Mouse (Mus musculus) embryo, embryonic 9.5 days (tissue): ENCODE results near the gene Kirrel3.

ENCODE experiments used
- DNase-seq: peaks from one replicate; pipeline ENCODE4 v3.0.0-alpha.2; 2017; ENCODE audit errors: extremely low spot score

The Kirrel3 gene

DNA sequence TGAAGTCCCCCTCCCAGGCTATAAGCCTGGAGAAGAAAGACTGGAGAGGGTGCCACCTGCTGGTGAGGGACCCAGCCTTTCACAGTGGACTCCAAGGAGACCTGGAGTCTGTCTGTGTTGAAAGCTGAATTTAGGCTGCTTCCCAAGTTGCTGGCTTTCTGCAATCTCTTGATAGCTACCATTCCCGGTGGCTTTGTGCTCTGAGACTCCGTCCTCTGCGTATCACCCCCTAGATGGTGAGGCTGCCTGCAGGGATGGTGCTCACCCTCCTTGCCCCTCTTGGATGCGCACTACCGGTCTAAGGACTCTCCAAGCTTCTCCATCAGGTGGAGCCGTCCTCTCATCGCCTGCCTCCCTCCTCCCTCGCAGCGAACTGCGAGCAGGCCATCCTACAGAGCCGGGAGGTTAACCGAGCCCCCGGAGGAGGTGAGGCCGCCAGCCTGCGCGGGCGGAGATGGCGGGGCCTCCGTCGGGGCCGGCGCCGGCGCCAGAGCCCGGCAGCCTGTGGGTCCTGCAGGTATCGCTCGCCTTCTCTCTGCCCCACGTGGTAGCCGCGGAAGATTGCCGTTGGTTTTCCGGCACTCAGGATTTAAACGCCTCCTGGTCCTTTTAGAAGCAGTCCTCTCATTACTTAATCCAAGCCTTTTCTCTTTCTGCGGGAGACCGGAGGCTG, at the start of gene Kirrel3:
Kirrel3 (plus strand) TSS at position 136 of the 673 bp plus-strand sequence.
- peak; percentile 79 for DNase-seq

DNA sequence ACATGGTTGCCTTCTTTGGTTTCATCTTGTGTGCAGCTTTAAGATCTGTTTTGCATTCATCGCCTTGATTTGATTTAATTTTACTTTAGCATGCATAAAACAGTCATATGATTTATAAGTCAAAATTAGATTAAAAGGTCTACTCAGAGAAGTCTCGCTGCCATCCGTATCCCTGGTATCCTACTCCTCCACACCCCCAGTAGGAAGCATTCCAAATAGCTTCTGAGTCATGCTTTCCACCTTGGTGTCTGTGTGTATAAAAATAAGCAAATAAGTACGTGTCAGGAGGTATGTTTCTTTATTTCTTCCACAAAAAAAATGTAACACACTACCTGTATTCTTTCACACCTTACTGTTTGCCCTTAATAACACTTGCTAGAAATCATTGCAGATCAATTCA, 45.0 kb upstream of the Kirrel3 start:
- no peak for DNase-seq

DNA sequence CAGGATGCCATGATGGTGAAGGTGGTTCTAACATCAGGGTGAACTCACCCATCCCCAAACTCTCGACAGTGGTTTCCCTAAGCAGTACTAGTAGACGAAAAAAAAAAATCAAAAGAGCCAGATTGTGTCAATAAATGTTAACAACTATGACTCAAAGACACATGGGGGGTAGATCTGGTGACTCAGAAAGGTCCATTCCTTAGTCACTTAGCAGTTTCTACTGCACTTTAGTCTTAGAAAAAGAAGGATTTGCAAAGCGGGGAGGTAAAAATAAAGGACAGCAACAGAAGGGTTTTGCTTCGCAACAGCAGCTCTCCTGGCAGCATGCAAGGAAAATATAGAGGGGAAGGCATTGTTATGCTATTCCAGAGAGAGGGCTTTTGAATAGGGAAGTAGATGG, 41.7 kb upstream of the Kirrel3 start:
- no peak for DNase-seq

DNA sequence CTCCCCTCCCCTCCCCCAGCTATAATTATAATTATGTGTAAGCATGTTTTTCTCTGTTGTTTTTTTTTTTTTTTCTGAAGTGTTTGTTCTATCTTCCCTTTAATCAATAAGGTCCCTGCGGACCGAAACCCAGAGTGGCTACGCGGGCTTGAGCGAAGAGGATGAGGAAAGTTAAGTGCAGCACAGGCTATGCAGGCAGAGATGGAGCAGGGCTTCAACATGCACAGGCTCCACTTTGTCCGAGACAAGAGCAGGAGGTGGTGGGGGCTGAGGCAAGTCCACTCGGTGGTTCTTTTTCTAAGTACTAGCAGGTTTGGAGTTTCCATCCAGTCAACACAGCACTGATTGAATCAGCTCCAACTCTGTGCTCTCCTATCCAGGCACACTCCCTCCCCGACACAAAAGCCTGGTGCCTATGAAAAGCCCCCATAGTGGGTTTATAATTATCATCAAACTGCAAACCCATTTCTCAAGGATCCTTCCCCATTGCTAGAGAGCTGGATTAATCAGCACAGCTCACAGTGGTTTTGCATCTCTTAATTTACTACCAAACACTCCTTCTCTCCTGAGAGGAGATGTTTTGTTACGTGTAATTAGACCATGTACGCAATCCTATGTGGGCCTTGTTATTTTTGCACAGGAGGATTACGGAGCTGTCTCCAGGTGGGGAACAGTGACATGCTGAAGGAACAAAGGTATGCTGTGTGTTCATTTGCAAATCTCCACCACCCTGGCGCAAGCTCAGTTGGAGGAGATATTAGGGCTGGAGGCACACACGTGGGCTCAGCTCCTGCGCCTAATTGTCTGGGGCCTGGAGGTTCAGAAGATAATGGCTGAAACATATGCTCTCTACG, 39.0 kb upstream of the Kirrel3 start:
- no peak for DNase-seq

DNA sequence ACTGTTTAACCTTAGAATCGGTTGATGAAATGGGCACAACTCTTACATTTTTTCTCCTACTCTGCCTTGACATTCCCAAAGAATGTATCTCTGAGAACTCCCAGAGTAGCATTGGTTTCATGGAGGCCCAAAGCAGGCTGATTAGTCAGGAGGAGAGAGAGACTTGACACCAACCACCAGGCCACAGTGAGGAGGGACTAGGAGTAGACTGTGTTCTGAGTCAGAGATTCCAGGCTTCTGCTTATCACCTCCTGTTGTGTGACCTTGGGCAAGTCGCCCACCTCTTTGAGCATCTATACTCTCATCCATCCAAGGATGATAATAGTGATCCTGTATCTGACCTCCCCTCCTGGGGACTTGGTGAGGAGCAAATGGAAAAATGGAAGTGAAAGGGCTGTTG, 38.0 kb upstream of the Kirrel3 start:
- DNase-seq = no peak

DNA sequence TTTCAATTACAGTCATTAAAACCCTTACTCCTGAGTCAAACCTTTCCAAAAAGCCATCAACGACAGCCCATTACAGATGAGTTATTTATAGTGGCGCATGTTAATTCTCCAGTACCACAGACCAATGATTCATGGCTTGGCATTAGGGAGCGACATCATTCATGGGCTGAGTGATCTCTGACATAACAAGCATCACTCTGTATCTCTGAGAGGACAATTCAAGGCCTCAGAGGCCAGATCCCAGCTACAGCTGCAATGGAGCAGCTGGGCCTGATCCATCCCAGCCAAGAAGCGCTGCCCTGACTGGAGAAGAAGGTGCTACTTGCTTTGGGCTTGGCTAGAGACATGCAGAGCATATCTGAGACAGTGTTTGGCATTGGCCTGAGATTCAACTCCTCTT, 37.2 kb upstream of the Kirrel3 start:
- DNase-seq = no peak

DNA sequence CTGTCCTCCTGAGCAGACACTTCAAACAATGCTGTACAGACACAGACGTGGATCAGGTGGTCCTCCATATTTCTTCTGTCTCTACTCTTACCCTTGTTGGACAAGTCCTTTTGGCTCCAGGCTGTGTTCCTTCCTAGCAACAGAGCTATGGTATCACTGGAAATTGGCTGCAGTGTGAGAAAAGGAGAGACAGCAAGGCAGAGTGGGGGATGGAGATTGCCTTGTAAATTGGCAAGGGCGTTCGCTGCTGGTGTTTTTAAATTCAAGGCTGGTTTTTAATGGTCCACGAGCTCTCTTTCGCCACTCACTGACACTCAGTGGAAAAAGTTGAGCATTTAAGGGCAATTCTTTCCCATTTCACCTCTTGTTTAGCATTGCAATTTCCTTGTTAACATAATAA, 27.5 kb upstream of the Kirrel3 start:
- DNase-seq = no peak

DNA sequence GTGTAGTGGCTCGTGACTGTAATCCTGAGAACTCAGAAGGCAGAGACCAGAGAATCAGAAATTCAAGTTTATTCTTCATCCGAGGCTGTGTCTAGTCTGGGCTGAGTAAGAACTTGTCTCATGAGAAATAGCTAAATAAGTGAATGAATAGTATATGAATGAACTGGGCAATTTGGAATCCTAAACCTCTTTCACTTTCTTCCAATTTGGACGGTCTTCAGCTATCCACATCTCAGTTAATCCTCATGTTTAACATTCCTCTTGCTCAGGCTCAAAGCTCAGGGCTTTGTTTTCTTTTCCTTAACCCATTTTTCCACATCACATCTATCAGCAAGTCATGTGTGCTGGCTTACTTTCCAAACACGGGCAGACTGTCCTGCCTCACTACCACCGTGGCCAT, 25.7 kb upstream of the Kirrel3 start:
- DNase-seq = no peak

DNA sequence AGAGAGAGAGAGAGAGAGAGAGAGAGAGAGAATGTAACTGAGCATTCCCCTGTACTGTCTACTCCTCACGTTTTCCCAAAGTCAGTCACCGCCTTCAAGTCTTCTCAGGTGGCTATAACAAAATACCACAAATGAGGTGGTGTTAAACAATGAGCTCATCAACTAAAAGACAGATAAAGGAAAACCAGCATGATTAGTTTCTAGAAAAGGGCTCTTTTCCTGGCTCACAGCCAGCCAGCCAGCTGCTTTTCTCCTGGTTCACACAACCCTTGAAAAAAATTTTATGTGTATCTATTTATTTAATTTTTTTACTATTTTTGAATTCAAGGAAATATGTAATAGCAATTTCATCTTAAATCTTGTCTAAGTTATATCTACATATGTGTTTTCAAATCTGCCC, 22.0 kb upstream of the Kirrel3 start:
- DNase-seq = no peak

DNA sequence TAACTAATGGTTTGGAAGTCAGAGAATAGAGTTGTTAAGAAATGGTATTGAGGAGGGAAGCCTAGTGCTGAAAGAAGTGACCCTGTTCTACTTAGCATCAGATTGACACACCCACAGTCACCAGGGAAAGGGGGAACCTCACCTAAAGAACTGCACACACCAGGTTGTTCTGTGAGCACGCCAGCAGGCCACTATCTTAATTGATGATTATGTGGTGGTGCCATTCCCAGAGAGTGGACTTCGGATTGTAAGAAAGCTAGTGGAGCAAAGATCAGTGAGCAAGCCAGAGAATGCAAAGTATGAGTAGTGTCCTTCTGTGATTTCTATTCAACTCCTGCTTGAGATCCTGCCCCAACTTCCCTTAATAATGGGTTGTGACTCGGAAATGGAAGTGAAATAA, 19.6 kb upstream of the Kirrel3 start:
- no peak for DNase-seq

DNA sequence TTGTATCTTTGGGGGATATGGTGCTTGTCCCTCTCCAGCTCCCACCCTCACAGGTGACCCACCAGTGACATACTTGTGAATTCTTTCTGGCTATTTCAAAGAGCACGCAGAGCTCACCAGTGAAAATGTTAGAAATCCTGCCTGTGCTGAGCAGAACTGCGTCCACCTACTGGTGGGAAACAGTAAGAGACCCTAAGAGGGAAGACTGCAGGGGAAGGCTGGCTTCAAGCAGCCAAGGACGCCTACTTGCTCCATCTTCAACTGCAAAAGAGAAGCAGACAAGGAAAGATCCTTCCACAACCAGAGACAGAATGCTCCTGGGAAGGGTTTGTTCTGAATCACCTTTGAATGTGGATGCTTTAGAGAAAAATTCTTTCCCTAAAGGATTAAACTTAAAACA, 16.5 kb upstream of the Kirrel3 start:
- DNase-seq = no peak

DNA sequence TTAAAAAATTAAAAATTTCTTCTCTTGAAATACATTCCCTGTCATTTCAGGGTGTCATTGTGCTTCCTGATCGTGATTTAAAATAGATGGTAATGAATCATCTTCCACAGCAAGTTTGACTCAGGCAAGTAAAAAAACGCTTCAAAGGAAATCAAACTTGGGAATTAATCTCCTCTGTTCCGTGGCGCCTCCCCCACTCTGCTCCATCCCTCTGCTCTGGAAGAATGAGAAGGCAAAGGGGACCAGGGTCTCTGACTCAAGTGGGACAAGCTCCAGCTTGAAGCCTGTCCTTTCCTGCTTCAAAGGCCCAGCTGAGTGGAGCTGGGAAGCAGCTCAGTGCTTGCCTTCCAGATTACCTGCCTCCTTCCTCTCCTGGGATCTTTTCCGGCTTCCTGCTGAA, 9.5 kb upstream of the Kirrel3 start:
- no peak for DNase-seq

DNA sequence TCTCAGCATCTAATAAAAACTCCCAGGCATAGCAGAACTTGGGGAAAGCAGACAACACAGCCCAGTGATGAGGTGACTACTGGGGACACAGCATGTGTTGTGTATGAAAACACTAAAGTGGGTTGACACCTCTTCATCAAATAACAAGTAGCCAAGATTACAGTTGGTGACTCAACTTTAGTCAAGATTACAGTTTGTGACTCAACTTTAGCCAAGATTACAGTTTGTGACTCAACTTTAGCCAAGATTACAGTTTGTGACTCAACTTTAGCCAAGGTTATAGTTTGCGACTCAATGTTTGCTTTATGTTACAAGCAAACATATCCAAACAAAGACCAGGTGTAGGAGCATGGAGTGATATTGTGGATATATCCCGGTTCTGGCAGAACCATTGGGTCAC, 7.2 kb upstream of the Kirrel3 start:
- no peak for DNase-seq

DNA sequence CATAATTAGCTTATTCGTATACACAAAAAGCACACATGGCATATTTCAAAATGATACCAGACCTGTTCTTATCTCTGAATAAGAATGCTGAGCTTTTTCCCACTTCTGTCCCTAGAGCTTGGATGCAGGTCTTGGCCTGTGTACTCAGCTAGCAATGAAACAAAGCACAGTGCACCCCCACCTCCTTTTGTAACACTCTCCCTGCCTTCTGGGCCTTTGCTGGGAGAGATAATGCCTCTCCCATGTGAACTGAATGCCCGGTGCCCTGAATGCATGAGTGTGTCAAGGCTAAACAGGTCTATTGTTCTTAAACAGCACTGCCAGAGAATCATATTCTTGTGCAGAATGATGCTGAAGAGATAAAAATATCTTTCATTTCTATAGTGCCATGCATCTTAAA, 2.5 kb upstream of the Kirrel3 start:
- DNase-seq = peak; percentile 19

DNA sequence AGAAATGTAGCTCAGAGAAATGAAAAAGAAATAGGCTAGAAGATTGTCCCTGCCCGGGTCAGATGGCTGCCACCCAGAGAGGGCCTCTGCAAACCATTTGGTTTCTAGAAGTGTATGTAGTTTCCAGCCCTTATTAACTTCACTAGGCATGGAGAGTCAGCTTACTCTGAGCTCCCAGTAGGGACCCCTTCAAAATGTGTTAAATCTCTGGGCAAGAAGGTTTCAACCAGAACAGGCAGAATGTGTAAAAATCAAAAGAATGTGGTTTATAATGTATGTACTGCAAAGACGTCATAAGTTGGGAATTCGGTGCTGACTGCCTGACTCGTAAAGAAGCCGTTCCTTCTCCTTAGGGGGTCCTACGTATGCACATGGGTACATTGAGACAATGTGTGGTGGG, 1.0 kb upstream of the Kirrel3 start:
- DNase-seq = no peak

DNA sequence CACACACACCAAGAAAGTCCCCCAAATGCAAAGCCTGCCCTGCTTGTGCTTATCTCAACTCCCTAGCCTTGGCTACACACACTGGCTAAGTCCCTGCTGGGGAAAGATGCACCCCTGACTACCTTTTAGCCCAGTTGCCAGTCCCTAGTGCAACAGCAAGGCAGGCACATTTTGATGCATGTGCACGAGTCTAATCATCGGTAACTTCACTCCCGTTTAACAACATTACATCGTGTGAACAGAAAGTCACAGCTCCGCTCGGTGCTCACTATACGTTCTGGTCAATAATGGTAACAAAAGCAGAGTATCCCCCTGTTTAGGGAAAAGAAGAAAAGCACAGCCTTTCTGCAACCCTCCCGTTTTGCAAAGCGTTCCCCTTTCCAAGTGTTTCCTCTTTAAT, 2.6 kb downstream of the Kirrel3 start:
- no peak for DNase-seq

DNA sequence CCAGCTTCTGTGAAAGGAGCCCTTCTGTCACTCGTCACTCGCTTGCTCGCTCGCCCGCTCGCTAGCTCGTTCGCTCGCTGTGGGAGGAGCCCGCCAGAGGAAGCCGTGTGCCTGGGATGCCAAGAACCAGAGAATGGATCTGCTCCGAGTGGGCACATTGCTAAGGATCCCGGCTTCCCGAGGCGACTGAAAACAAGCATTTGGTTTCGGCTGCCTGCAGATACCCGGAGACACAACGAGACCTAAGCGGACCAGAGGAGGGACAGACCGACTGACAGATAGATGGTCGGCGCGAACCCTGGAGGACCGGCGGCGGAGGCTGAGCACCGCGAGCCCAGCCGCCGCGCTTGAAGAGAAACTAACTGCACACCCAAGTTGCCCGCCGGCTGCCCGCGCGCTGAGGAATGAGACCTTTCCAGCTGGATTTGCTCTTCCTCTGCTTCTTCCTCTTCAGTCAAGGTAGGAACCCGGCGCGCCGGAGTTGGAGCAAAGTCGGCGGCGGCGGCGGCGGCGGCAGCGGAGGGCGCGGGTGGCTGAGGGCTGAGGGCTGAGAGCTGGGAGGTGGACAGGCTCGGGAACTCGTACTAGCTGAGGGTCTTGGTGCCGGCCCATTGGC, 3.1 kb downstream of the Kirrel3 start:
- DNase-seq = peak; percentile 75

DNA sequence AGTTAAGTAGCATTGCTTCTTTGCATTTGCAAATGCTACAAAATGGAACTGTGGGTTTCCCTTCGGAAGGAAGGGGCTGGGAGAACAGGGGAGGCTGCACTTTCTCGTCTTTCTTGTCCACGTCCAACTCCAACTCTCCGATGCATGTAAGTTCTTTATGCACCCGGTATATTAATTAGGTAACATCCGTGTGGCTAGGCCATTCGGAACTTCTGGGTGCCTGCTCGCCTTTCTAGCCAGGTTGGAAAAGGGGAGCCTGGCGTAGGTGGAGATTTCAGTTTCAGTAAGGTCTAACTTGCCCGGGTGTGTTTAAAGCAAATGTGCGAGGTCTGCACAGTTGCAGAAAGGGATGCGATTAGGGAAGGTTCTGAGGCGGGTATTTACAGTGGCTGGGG, 3.6 kb downstream of the Kirrel3 start:
- DNase-seq = no peak

DNA sequence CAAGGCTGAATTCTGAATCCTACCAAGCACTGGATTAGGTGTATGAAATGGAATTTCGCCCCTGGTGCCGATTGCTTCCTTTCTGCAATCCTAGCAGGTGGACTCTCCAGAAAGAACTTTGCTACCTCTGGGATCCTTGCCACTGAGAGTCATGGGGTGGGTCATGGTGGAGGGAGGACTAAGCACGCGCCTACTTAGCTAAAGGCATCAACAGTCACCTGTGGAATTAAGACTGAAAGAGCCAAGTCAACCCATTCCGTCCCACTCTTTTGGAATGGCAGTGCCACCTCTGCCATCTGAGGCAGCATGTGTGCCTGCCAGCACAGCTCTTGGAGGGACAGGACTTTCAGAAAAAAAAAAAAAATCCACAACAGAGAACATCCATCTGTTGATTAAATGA, 4.1 kb downstream of the Kirrel3 start:
- DNase-seq = no peak

DNA sequence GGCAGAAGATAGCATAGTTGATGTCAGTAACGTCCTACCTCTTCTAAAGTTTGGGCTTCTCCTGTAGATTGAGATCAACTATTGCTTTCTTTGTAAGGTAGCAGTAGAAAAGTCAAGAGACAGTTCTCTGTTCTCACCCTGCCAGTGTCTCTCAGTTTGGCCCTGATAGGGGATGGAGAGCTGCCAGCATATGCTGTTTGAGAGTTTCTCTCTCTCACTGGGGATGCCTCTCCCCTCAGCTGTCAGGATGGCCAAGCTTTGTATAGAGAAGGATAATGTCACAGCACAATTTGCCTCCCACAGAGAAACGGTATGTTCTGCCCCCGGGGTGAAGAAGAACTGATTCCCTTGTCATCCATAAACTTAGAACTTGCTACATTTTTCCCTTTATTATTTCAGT, 6.4 kb downstream of the Kirrel3 start:
- no peak for DNase-seq

DNA sequence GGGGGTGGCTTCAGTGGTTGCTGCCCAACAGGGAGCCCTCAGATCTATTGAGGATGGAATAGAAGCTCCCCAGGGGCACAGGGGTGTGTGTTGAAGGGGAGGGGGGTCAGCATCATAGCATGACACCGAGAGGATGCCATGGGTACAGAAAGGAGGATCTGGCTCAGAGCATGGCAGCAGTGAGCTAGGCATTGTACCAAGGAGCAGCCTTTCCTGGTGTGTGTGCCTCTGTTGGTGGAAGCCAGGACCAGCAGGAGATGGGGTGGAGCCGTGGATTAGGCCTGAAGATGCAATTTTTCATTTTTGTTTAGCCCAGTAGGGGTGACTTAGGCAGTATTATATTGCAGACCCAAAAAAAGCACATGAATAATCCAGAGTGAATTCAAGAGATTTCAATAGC, 7.9 kb downstream of the Kirrel3 start:
- no peak for DNase-seq

DNA sequence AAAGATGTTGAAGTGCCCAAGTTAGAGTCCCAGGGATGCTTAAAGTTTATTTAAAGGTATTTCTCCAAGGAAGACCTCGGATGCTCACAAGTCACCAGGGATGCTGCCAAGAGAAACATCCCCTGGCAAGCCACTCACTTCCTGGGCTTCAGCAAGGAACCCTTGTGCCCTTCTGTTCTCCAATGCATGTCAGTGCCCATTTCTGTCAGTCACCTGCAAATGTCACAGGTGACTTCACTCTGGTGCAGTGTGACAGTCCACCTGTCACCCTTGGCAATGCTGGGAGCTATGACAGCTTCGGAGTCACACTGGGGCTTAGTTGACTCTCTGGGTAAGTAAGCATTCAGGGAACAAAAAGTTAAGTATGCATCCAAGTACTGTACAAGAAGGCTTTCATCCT, 12.4 kb downstream of the Kirrel3 start:
- no peak for DNase-seq

DNA sequence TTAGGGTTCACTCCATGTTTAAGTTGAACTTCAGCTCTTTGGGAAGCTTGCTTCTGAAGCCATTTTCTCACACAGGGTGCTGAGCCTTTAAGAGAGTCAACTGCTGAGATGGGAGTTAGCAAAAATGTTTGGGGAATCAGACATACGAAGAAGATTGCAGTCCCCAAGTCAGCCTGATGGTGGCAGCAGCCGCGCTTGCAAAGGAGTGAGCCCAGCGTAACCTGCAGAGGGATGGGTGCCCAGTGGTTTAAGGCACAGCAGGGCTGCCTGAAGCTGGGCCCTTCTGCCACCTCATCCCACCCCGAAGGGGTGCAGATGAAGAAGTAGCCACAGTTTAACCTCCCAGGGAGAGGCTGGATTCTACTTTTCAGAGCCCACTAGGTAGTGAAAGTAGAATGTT, 13.0 kb downstream of the Kirrel3 start:
- peak; percentile 80 for DNase-seq
